In genomic region chr19:6859032-6859651, GRCm38 (mm10) we compare ENCODE assay signal across 1 mouse cellular context.
A peak's percentile ranks its signal among the peaks of the same experiment; 100 is the strongest.
TF ChIP-seq lines count a peak whose summit lies in the region.

No protein-coding gene starts in this region.

TF ChIP-seq in myocyte, 11 proteins besides CTCF, POLR2A, EP300 and RAD21 (continued from another document):
- TF ChIP-seq MYOG (IDR thresholded peaks at IDR 0.05; ENCODE audit: control insufficient read depth in 1 of 3, insufficient read depth in 1 of 3, insufficient read length in 2 of 3, low read depth in 2 of 3) (peak in 2 of 3 experiments; percentile 44 to 67), TCF3 (IDR thresholded peaks at IDR 0.05; ENCODE audit: insufficient read length, low read depth) (no peak), POLR2AphosphoS2 (IDR thresholded peaks at IDR 0.05; ENCODE audit: insufficient read length, low read depth) (no peak), MYOD1 (IDR thresholded peaks at IDR 0.05; ENCODE audit: control insufficient read depth in 1 of 3, insufficient read length in 2 of 3, low read depth in 2 of 3) (peak in 1 of 3 experiments; percentile 47)
